Mouse (Mus musculus) heart, adult 9 months (tissue): ENCODE measurements around the gene Igsf11.

Experiments used
- DNase-seq, 2 experiments: peaks; one replicate each; pipeline ENCODE4 v3.0.0; 2022; ENCODE audit warnings: low spot score in 2 of 2

Igsf11 gene

GRCm38 (mm10) chr16:38940805-38941204, 48.3 kb downstream of the Igsf11 start:
- DNase-seq, result no peak

- no peak for DNase-seq
Measured at GRCm38 (mm10) chr16:38941275-38941674, 48.8 kb downstream of the Igsf11 start.

- no peak for DNase-seq
Measured at GRCm38 (mm10) chr16:38943706-38944550, 51.5 kb downstream of the Igsf11 start.

- DNase-seq, result no peak
Measured at GRCm38 (mm10) chr16:38945111-38945510, 52.6 kb downstream of the Igsf11 start.

- DNase-seq, result no peak
Measured at GRCm38 (mm10) chr16:38945581-38945981, 53.1 kb downstream of the Igsf11 start.

- DNase-seq, result no peak
Measured at GRCm38 (mm10) chr16:38946453-38946852, 54.0 kb downstream of the Igsf11 start.

GRCm38 (mm10) chr16:38947141-38947879, 54.8 kb downstream of the Igsf11 start:
- DNase-seq, result no peak

GRCm38 (mm10) chr16:38948441-38948840, 56.0 kb downstream of the Igsf11 start:
- no peak for DNase-seq

GRCm38 (mm10) chr16:38952881-38953280, 60.4 kb downstream of the Igsf11 start:
- DNase-seq, result no peak

GRCm38 (mm10) chr16:38953821-38954220, 61.4 kb downstream of the Igsf11 start:
- no peak for DNase-seq

- DNase-seq, result no peak
Measured at GRCm38 (mm10) chr16:38954501-38955288, 62.2 kb downstream of the Igsf11 start.

- DNase-seq, result no peak
Measured at GRCm38 (mm10) chr16:38955296-38955695, 62.8 kb downstream of the Igsf11 start.

- no peak for DNase-seq
Measured at GRCm38 (mm10) chr16:38958801-38959200, 66.3 kb downstream of the Igsf11 start.

GRCm38 (mm10) chr16:38960550-38960949, 68.1 kb downstream of the Igsf11 start:
- DNase-seq, result no peak

- no peak for DNase-seq
Measured at GRCm38 (mm10) chr16:38961865-38962264, 69.4 kb downstream of the Igsf11 start.

- DNase-seq, result no peak
Measured at GRCm38 (mm10) chr16:38962695-38963094, 70.2 kb downstream of the Igsf11 start.

GRCm38 (mm10) chr16:38967026-38967425, 74.6 kb downstream of the Igsf11 start:
- DNase-seq, result no peak

GRCm38 (mm10) chr16:38976151-38976550, 83.7 kb downstream of the Igsf11 start:
- DNase-seq, result no peak

- DNase-seq, result no peak
Measured at GRCm38 (mm10) chr16:38978546-38978945, 86.1 kb downstream of the Igsf11 start.

- DNase-seq, result no peak
Measured at GRCm38 (mm10) chr16:38980546-38980945, 88.1 kb downstream of the Igsf11 start.

GRCm38 (mm10) chr16:38982051-38982450, 89.6 kb downstream of the Igsf11 start:
- DNase-seq, result no peak
